Mouse (Mus musculus) hindbrain, embryonic 14.5 days (tissue): ENCODE data around the gene Abcg1. TPM values are rescaled to one million over a fixed set of nuclear protein-coding genes. Genes with fewer than 3 reads are reported as not detected.

Source experiments
- ATAC-seq: fragments of 200-750 bp; cut with Nextera tagmentation; 2 replicates; pipeline ENCODE4 v1.8.0; 2017; ENCODE audit warnings: moderate number of reproducible peaks, mild to moderate bottlenecking, moderate TSS enrichment, moderate library complexity; ENCODE audit not compliant: low FRiP score
- DNase-seq: peaks from one replicate; pipeline ENCODE4 v3.0.0-alpha.2; 2015; ENCODE audit warnings: low spot score
- H3K27ac ChIP-seq: fragments of 300-500 bp; sonication (generic); 2 replicates; pipeline ENCODE4 v1.5.1; 2014; ENCODE audit warnings: mild to moderate bottlenecking, moderate library complexity
- H3K27me3 ChIP-seq: fragments of 300-500 bp; sonication (generic); 2 replicates; pipeline ENCODE4 v1.6.1; 2014; ENCODE audit warnings: mild to moderate bottlenecking, low read length, mixed read lengths; ENCODE audit not compliant: control insufficient read depth, insufficient read depth
- H3K36me3 ChIP-seq: fragments of 300-500 bp; sonication (generic); replicated peaks from 2 replicates; pipeline ENCODE4 v1.6.1; 2014; ENCODE audit not compliant: control insufficient read depth, insufficient read depth
- H3K4me1 ChIP-seq: fragments of 300-500 bp; sonication (generic); replicated peaks from 2 replicates; pipeline ENCODE4 v1.6.1; 2014; ENCODE audit warnings: antibody characterized with exemption, low read length, mixed read lengths; ENCODE audit not compliant: control insufficient read depth, insufficient read depth
- H3K4me2 ChIP-seq: fragments of 300-500 bp; sonication (generic); replicated peaks from 2 replicates; pipeline ENCODE4 v1.6.1; 2014; ENCODE audit warnings: mild to moderate bottlenecking, moderate library complexity
- H3K4me3 ChIP-seq: fragments of 300-500 bp; sonication (generic); replicated peaks from 2 replicates; pipeline ENCODE4 v1.5.1; 2014; ENCODE audit warnings: mild to moderate bottlenecking, low read length
- H3K9ac ChIP-seq: fragments of 300-500 bp; sonication (generic); 2 replicates; pipeline ENCODE4 v1.6.1; 2014
- H3K9me3 ChIP-seq: fragments of 300-500 bp; sonication (generic); 2 replicates; pipeline ENCODE4 v1.6.1; 2016; ENCODE audit warnings: low read length; ENCODE audit not compliant: control insufficient read depth
- WGBS: fragments of 180-500 bp; shearing (Covaris S2); extraction: QIAGEN DNeasy Blood & Tissue Kit; methylation state at CpG from one replicate; pipeline ENCODE4 v1.1.7; 2014; 5-methylcytosine and 5-hydroxymethylcytosine counted together
- polyA plus RNA-seq: library from polyadenylated mRNA; unstranded; fragments of >200 nt; fragmentation: Nextera tagmentation; extraction: Ambion mirVana; gene quantifications from 2 replicates; pipeline ENCODE4 v1.2.1, GENCODE M21; 2014

Abcg1 gene
- polyA plus RNA-seq, 1 experiment from 2014 or later, result 21.1 TPM

DNA sequence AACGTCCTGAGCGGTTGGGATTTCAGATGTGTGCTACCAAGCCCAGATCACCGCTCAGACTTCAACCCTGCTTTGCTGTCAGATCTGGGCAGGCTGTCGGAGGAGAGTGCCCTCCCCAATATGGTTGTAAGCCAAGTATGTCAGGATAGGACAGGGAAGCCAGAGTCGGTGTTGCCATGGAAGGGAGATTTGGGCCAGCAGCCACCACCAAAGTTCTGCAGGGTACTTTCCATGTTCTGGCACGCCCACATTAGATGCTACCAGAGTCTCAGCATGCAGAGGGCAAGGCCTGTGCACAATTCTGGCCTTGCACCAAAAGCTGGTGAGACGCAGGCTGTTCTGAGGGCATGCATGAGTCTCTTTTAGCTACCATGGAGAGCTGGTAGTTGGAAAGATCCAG, 28.7 kb downstream of the Abcg1 start:
- WGBS, result 89% methylated on average over 7 of the region's 7 CpGs
- DNase-seq (no peak), ATAC-seq (no peak)

DNA sequence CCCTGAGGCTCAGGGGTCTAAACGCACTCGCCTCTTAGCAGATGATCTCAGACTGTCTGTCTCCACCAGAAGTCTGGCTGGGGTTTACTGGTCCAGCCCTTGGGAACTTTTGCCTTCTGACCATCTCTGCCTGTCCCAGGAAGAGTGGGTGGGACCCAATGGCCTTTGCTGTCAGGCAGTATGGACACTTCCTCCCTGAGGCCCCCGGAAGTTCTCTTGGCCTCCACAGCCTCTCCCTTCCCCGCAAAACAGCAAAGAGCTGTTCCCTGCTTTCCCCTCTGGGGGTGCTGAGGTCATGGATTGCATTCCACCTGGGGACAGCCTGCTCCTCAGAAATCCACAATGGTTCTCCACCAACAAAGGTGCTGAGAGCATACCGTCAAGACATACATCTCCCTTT, 31.2 kb downstream of the Abcg1 start:
- ATAC-seq (no peak), DNase-seq (no peak)
- no peak overlapping the region for H3K27ac ChIP-seq
- no peaks in the 10 kb centered on the region for H3K36me3 ChIP-seq
- no peak overlapping the region for H3K4me2 ChIP-seq
- H3K9me3 ChIP-seq, result no peaks in the 10 kb centered on the region
- H3K4me1 ChIP-seq, result peaks cover 42% of the 10 kb centered on the region
- 49% methylated on average over 5 of the region's 5 CpGs for WGBS
- no peak overlapping the region for H3K9ac ChIP-seq
- no peaks in the 10 kb centered on the region for H3K27me3 ChIP-seq
- H3K4me3 ChIP-seq, result no peak overlapping the region

More for the DNA sequence above, 28.7 kb downstream of the Abcg1 start:
- Histone ChIP-seq H3K4me3 (no peak overlapping the region), H3K27me3 (no peaks in the 10 kb centered on the region), H3K36me3 (no peaks in the 10 kb centered on the region), H3K4me2 (no peak overlapping the region), H3K27ac (no peak overlapping the region), H3K9me3 (no peaks in the 10 kb centered on the region), H3K9ac (no peak overlapping the region), H3K4me1 (peaks cover 36% of the 10 kb centered on the region)

- Histone ChIP-seq H3K4me1 (peaks cover 49% of the 10 kb centered on the region), H3K4me3 (no peak overlapping the region), H3K36me3 (no peaks in the 10 kb centered on the region), H3K4me2 (no peak overlapping the region), H3K27ac (0 out of 2 replicates have a peak overlapping the region, but pooled peaks have one; percentile 4), H3K9ac (no peak overlapping the region), H3K27me3 (no peaks in the 10 kb centered on the region), H3K9me3 (no peaks in the 10 kb centered on the region)
- 81% methylated on average over 8 of the region's 8 CpGs for WGBS
- ATAC-seq (no peak), DNase-seq (no peak)
These were observed 32.4 kb downstream of the Abcg1 start for GRCm38 (mm10) chr17:31089848-31090247.

DNA sequence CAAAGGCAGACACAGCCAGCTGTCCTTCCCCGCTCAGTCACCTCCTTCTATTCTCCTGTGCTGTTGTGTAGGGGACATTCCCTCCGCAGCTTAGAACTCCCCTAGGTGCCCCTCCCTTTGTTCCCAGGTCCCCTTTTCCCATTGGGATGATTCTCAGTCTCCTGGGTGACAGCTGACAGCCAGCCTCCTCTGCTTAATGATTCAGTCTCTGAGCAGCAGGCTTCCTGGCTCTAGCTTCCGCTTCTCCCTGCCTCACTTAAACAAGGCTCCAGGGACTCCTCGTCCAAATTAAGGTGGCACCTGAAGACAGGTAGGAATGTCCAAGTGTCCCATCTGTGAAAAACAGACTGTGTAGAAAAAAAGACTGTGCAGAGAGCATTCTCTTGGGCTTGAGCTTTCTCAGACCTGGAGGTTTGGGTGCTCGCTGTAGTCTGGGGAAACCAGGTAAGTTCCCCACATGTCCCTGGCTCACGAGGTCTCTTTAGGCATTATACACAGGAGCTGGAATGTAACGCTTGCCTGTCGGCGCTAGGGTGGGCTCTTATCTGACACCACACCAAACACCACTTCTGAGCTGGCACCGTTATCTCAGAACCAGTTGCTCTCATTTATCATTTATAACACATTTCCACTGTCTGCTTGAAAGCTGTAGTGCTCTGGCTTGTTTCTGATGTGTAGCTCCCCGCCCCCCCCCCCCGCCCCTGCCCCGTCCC, 33.7 kb downstream of the Abcg1 start:
- Histone ChIP-seq H3K4me3 (no peak overlapping the region), H3K4me2 (no peak overlapping the region), H3K36me3 (peaks cover 8% of the 10 kb centered on the region), H3K4me1 (peaks cover 49% of the 10 kb centered on the region), H3K27me3 (no peaks in the 10 kb centered on the region), H3K27ac (peak overlapping the region; percentile 12; the same call in 1 of the 2 replicates), H3K9me3 (no peaks in the 10 kb centered on the region), H3K9ac (peak overlapping the region; percentile 14)
- 39% methylated on average over 13 of the region's 13 CpGs for WGBS
- DNase-seq (no peak), ATAC-seq (no peak)

GRCm38 (mm10) chr17:31094781-31095180, 37.3 kb downstream of the Abcg1 start:
- H3K27me3 ChIP-seq, result no peaks in the 10 kb centered on the region
- WGBS, result 55% methylated on average over 5 of the region's 5 CpGs
- no peak overlapping the region for H3K9ac ChIP-seq
- H3K27ac ChIP-seq, result no peak overlapping the region
- ATAC-seq (no peak), DNase-seq (no peak)
- H3K4me1 ChIP-seq, result peaks cover 28% of the 10 kb centered on the region
- H3K4me3 ChIP-seq, result no peak overlapping the region
- no peak overlapping the region for H3K4me2 ChIP-seq
- peaks cover 28% of the 10 kb centered on the region for H3K36me3 ChIP-seq
- no peaks in the 10 kb centered on the region for H3K9me3 ChIP-seq

GRCm38 (mm10) chr17:31095570-31095969, 38.1 kb downstream of the Abcg1 start:
- Histone ChIP-seq H3K9ac (no peak overlapping the region), H3K27me3 (no peaks in the 10 kb centered on the region), H3K36me3 (peaks cover 28% of the 10 kb centered on the region), H3K4me3 (no peak overlapping the region), H3K4me1 (peaks cover 20% of the 10 kb centered on the region), H3K27ac (no peak overlapping the region), H3K9me3 (no peaks in the 10 kb centered on the region), H3K4me2 (no peak overlapping the region)
- WGBS, result 83% methylated on average over 7 of the region's 7 CpGs
- DNase-seq (no peak), ATAC-seq (no peak)

- ATAC-seq (no peak), DNase-seq (no peak)
- H3K4me2 ChIP-seq, result no peak overlapping the region
- H3K27me3 ChIP-seq, result no peaks in the 10 kb centered on the region
- peaks cover 7% of the 10 kb centered on the region; the same call in 1 of the 2 replicates for H3K4me1 ChIP-seq
- no peak overlapping the region for H3K27ac ChIP-seq
- WGBS, result 95% methylated on average over 2 of the region's 2 CpGs
- peaks cover 28% of the 10 kb centered on the region for H3K36me3 ChIP-seq
- H3K4me3 ChIP-seq, result no peak overlapping the region
- H3K9ac ChIP-seq, result no peak overlapping the region
- no peaks in the 10 kb centered on the region for H3K9me3 ChIP-seq
These were observed 39.4 kb downstream of the Abcg1 start for GRCm38 (mm10) chr17:31096893-31097292.

GRCm38 (mm10) chr17:31098788-31099187, 41.3 kb downstream of the Abcg1 start:
- peaks cover 7% of the 10 kb centered on the region; the same call in 1 of the 2 replicates for H3K4me1 ChIP-seq
- H3K27me3 ChIP-seq, result no peaks in the 10 kb centered on the region
- 90% methylated on average over 5 of the region's 5 CpGs for WGBS
- H3K9me3 ChIP-seq, result no peaks in the 10 kb centered on the region
- no peak overlapping the region for H3K27ac ChIP-seq
- H3K4me2 ChIP-seq, result no peak overlapping the region
- H3K4me3 ChIP-seq, result no peak overlapping the region
- H3K9ac ChIP-seq, result no peak overlapping the region
- no peak for DNase-seq
- peaks cover 36% of the 10 kb centered on the region for H3K36me3 ChIP-seq
- ATAC-seq, result no peak

DNA sequence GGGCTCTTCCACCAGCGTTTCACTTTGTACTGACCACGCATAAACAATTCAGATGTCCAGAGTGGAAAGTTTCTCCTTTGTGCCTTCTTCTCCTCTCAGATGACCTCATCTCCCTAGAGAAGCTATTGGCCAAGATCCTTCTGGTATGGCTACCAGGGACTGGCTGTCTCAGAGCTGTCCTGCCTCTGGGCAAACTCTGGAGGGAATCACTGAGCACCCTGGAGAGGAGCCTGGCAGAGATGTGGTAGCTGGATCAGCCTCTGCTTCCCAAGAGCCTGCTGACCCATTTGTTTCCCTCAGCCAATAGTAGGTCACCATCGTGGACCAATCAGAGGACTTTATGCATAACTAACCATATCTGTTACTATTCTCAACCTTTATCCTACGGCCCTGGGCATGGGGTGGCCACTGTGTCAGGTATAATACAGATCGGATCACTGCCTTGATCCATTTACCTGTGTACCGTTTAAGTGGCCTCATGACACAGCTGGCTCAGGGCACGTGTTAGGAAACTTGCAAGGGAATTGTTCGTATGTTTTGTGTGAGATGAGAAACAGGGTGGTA, 45.6 kb downstream of the Abcg1 start:
- no peak overlapping the region for H3K4me2 ChIP-seq
- H3K4me1 ChIP-seq, result no peaks in the 10 kb centered on the region
- H3K9ac ChIP-seq, result no peak overlapping the region
- DNase-seq, result no peak
- 91% methylated on average over 8 of the region's 8 CpGs for WGBS
- no peak overlapping the region for H3K27ac ChIP-seq
- peaks cover 23% of the 10 kb centered on the region; the same call in 1 of the 2 replicates for H3K36me3 ChIP-seq
- no peaks in the 10 kb centered on the region for H3K27me3 ChIP-seq
- H3K4me3 ChIP-seq, result no peak overlapping the region
- no peaks in the 10 kb centered on the region for H3K9me3 ChIP-seq
- no peak for ATAC-seq
